Mouse (Mus musculus) intestine, embryonic 14.5 days (tissue): ENCODE data around the gene Fgf15. TPM values are rescaled to one million over a fixed set of nuclear protein-coding genes. Genes with fewer than 3 reads are reported as not detected.
A peak's percentile ranks its signal among the peaks of the same experiment; 100 is the strongest.

Source experiments
- ATAC-seq: fragments of 200-750 bp; cut with Nextera tagmentation; replicated peaks from 2 replicates; pipeline ENCODE4 v1.8.0; 2017; ENCODE audit warnings: low read depth, moderate number of reproducible peaks, moderate TSS enrichment, moderate library complexity; ENCODE audit not compliant: low FRiP score, low TSS enrichment
- DNase-seq: peaks from one replicate; pipeline ENCODE4 v3.0.0-alpha.2; 2018; ENCODE audit warnings: low spot score
- H3K27ac ChIP-seq: fragments of 300-500 bp; sonication (generic); 2 replicates; pipeline ENCODE4 v1.5.1; 2014; ENCODE audit warnings: low read depth, mild to moderate bottlenecking, control low read depth
- H3K27me3 ChIP-seq: fragments of 300-500 bp; sonication (generic); replicated peaks from 2 replicates; pipeline ENCODE4 v1.6.1; 2014; ENCODE audit warnings: low read length, control low read depth; ENCODE audit not compliant: control insufficient read depth, insufficient read depth
- H3K36me3 ChIP-seq: fragments of 300-500 bp; sonication (generic); 2 replicates; pipeline ENCODE4 v1.6.1; 2014; ENCODE audit warnings: low read length, control low read depth; ENCODE audit not compliant: control insufficient read depth, insufficient read depth
- H3K4me1 ChIP-seq: fragments of 300-500 bp; sonication (generic); replicated peaks from 2 replicates; pipeline ENCODE4 v1.6.1; 2014; ENCODE audit warnings: low read length, control low read depth, mixed read lengths; ENCODE audit not compliant: control insufficient read depth, insufficient read depth
- H3K4me2 ChIP-seq: fragments of 300-500 bp; sonication (generic); 2 replicates; pipeline ENCODE4 v1.6.1; 2014; ENCODE audit warnings: low read length
- H3K4me3 ChIP-seq: fragments of 300-500 bp; sonication (generic); 2 replicates; pipeline ENCODE4 v1.5.1; 2014; ENCODE audit warnings: low read depth, low read length, control low read depth, mixed read lengths
- H3K9ac ChIP-seq: fragments of 300-500 bp; sonication (generic); 2 replicates; pipeline ENCODE4 v1.6.1; 2014; ENCODE audit warnings: mild to moderate bottlenecking, low read length
- H3K9me3 ChIP-seq: fragments of 300-500 bp; sonication (generic); 2 replicates; pipeline ENCODE4 v1.6.1; 2016; ENCODE audit warnings: low read length, control low read depth; ENCODE audit not compliant: control insufficient read depth
- WGBS: fragments of 180-500 bp; shearing (Covaris S2); extraction: QIAGEN DNeasy Blood & Tissue Kit; methylation state at CpG from one replicate; pipeline ENCODE4 v1.1.7; 2014; 5-methylcytosine and 5-hydroxymethylcytosine counted together
- polyA plus RNA-seq: library from polyadenylated mRNA; unstranded; fragments of >200 nt; fragmentation: Nextera tagmentation; extraction: Ambion mirVana; gene quantifications from 2 replicates; pipeline ENCODE4 v1.2.1, GENCODE M21; 2014

The Fgf15 gene
- polyA plus RNA-seq, 1 experiment from 2014 or later, result not detected

- no peak overlapping the region for H3K27ac ChIP-seq
- DNase-seq (peak; percentile 67), ATAC-seq (no peak)
- H3K9me3 ChIP-seq, result no peaks in the 10 kb centered on the region
- peak overlapping the region; percentile 28 for H3K4me2 ChIP-seq
- under 1% methylated on average over 28 of the region's 28 CpGs for WGBS
- no peaks in the 10 kb centered on the region for H3K4me1 ChIP-seq
- no peaks in the 10 kb centered on the region for H3K36me3 ChIP-seq
- H3K27me3 ChIP-seq, result peaks cover 71% of the 10 kb centered on the region
- no peak overlapping the region for H3K9ac ChIP-seq
- H3K4me3 ChIP-seq, result peak overlapping the region; percentile 20
Observed at GRCm38 (mm10) chr7:144861769-144862070, 34.6 kb upstream of the Fgf15 start.

- ATAC-seq (no peak), DNase-seq (no peak)
- peak overlapping the region; percentile 20; the same call in 1 of the 2 replicates for H3K4me3 ChIP-seq
- peaks cover 75% of the 10 kb centered on the region for H3K27me3 ChIP-seq
- no peaks in the 10 kb centered on the region for H3K36me3 ChIP-seq
- WGBS, result 2% methylated on average over 15 of the region's 15 CpGs
- H3K9ac ChIP-seq, result no peak overlapping the region
- no peaks in the 10 kb centered on the region for H3K9me3 ChIP-seq
- H3K4me1 ChIP-seq, result no peaks in the 10 kb centered on the region
- 0 out of 2 replicates have a peak overlapping the region, but pooled peaks have one; percentile 28 for H3K4me2 ChIP-seq
- no peak overlapping the region for H3K27ac ChIP-seq
Observed at GRCm38 (mm10) chr7:144862126-144862525, 34.2 kb upstream of the Fgf15 start.

- no peak for ATAC-seq
- Histone ChIP-seq H3K9ac (no peak overlapping the region), H3K9me3 (no peaks in the 10 kb centered on the region), H3K4me1 (no peaks in the 10 kb centered on the region), H3K4me3 (no peak overlapping the region), H3K27ac (no peak overlapping the region), H3K4me2 (no peak overlapping the region), H3K36me3 (no peaks in the 10 kb centered on the region), H3K27me3 (peaks cover 75% of the 10 kb centered on the region)
- WGBS, result 2% methylated on average over 18 of the region's 18 CpGs
- DNase-seq, result no peak
Observed at GRCm38 (mm10) chr7:144862712-144863111, 33.6 kb upstream of the Fgf15 start.

- Histone ChIP-seq H3K27me3 (peaks cover 75% of the 10 kb centered on the region), H3K36me3 (no peaks in the 10 kb centered on the region)
Observed at GRCm38 (mm10) chr7:144863196-144863595, 33.1 kb upstream of the Fgf15 start.

GRCm38 (mm10) chr7:144864160-144864670 lies 32.1 kb upstream of the Fgf15 start:
- no peak overlapping the region for H3K4me3 ChIP-seq
- no peaks in the 10 kb centered on the region for H3K9me3 ChIP-seq
- no peaks in the 10 kb centered on the region for H3K36me3 ChIP-seq
- H3K4me2 ChIP-seq, result no peak overlapping the region
- no peak overlapping the region for H3K9ac ChIP-seq
- DNase-seq, result no peak
- H3K4me1 ChIP-seq, result no peaks in the 10 kb centered on the region
- 40% methylated on average over 3 of the region's 3 CpGs for WGBS
- H3K27ac ChIP-seq, result no peak overlapping the region
- no peak for ATAC-seq
- H3K27me3 ChIP-seq, result peaks cover 79% of the 10 kb centered on the region

More at GRCm38 (mm10) chr7:144863196-144863595, 33.1 kb upstream of the Fgf15 start:
- no peak overlapping the region for H3K4me3 ChIP-seq
- peak; percentile 60 for DNase-seq
- H3K9ac ChIP-seq, result no peak overlapping the region
- no peaks in the 10 kb centered on the region for H3K4me1 ChIP-seq
- WGBS, result 3% methylated on average over 11 of the region's 11 CpGs
- H3K9me3 ChIP-seq, result no peaks in the 10 kb centered on the region
- ATAC-seq, result no peak
- H3K27ac ChIP-seq, result no peak overlapping the region
- H3K4me2 ChIP-seq, result no peak overlapping the region

- Histone ChIP-seq H3K4me1 (no peaks in the 10 kb centered on the region), H3K36me3 (no peaks in the 10 kb centered on the region), H3K27ac (no peak overlapping the region), H3K27me3 (peaks cover 50% of the 10 kb centered on the region), H3K4me2 (no peak overlapping the region), H3K9ac (no peak overlapping the region), H3K4me3 (no peak overlapping the region), H3K9me3 (no peaks in the 10 kb centered on the region)
- DNase-seq (no peak), ATAC-seq (no peak)
- WGBS, result 66% methylated on average over 4 of the region's 4 CpGs
Observed at GRCm38 (mm10) chr7:144867161-144867560, 29.2 kb upstream of the Fgf15 start.

GRCm38 (mm10) chr7:144867602-144868001 lies 28.7 kb upstream of the Fgf15 start:
- H3K27me3 ChIP-seq, result peaks cover 45% of the 10 kb centered on the region
- no peak overlapping the region for H3K4me2 ChIP-seq
- H3K4me3 ChIP-seq, result no peak overlapping the region
- WGBS, result 83% methylated on average over 8 of the region's 8 CpGs
- H3K36me3 ChIP-seq, result no peaks in the 10 kb centered on the region
- no peaks in the 10 kb centered on the region for H3K4me1 ChIP-seq
- ATAC-seq, result no peak
- H3K9ac ChIP-seq, result no peak overlapping the region
- no peaks in the 10 kb centered on the region for H3K9me3 ChIP-seq
- DNase-seq, result no peak
- no peak overlapping the region for H3K27ac ChIP-seq

- Histone ChIP-seq H3K27me3 (peaks cover 4% of the 10 kb centered on the region; the same call in 1 of the 2 replicates), H3K4me3 (no peak overlapping the region), H3K4me2 (no peak overlapping the region), H3K27ac (no peak overlapping the region), H3K36me3 (no peaks in the 10 kb centered on the region), H3K4me1 (no peaks in the 10 kb centered on the region), H3K9ac (no peak overlapping the region), H3K9me3 (no peaks in the 10 kb centered on the region)
- whole genome bisulfite sequencing, result 57% methylated on average over 4 of the region's 4 CpGs
- no peak for DNase-seq
- no peak for ATAC-seq
Observed at GRCm38 (mm10) chr7:144872420-144872819, 23.9 kb upstream of the Fgf15 start.

GRCm38 (mm10) chr7:144873160-144873559 lies 23.2 kb upstream of the Fgf15 start:
- Histone ChIP-seq H3K4me1 (no peaks in the 10 kb centered on the region), H3K36me3 (no peaks in the 10 kb centered on the region), H3K27me3 (peaks cover 4% of the 10 kb centered on the region; the same call in 1 of the 2 replicates), H3K9ac (no peak overlapping the region), H3K4me2 (no peak overlapping the region), H3K4me3 (no peak overlapping the region), H3K27ac (no peak overlapping the region), H3K9me3 (no peaks in the 10 kb centered on the region)
- WGBS, result 77% methylated on average over 4 of the region's 4 CpGs
- ATAC-seq (no peak), DNase-seq (no peak)
